In the genomic region with DNA sequence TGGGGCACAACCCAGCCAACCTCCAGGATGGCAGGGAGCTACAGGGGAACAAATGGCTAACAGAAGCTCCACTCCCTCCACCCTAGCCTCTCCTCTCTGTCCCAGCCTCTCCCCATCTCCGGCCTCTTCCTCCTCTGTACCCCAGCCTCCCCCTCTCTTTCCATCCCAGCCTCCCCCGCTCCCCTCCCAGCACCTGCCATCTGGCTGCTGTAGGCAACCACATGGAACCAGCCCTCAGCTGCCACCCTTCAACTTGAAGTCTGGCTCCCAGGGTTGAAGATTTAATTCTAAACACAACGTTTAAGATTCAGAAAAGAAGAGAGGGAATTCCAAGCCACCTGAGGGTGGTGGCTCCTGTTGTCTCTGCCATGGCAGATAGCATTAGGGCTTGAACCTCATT, we compare ENCODE assay signal across 26 mouse cellular contexts. TPM values are rescaled to one million over a fixed set of nuclear protein-coding genes. Genes with fewer than 3 reads are reported as not detected.
DNase-seq lines count a peak whose midpoint lies in the region; ATAC-seq and TF ChIP-seq lines count a peak whose summit lies in the region.
"Had no signal": no experiment of that assay in that cellular context is flagged by ENCODE, and none has a peak within 500 bp of the region (broad histone marks: within the 10 kb centered on the region; RNA-seq: fewer than 3 reads in every experiment).

No protein-coding gene starts in this region.

- ATAC-seq in forebrain, embryonic 13.5 days, result no peak
- ATAC-seq in hindbrain, embryonic 15.5 days (ENCODE audit: low FRiP score, low read depth), result peak; percentile 19; the same call in 1 of the 2 replicates
- ATAC-seq in hindbrain, postnatal 0 days, result no peak
- no peak for ATAC-seq in neural tube, embryonic 13.5 days (ENCODE audit: low read depth)
- peak; percentile 42; the same call in 1 of the 2 replicates for ATAC-seq in forebrain, postnatal 0 days
- no peak for ATAC-seq in heart, embryonic 12.5 days (ENCODE audit: insufficient number of reproducible peaks, low FRiP score)
- ATAC-seq: activated CD4-positive, CD25-positive, alpha-beta regulatory T cell, adult 4 months; CD4-positive, CD25-positive, alpha-beta regulatory T cell, adult 4 months had no signal

- DNase-seq in forebrain, embryonic 10.5 days (ENCODE audit: extremely low spot score, low spot score), result no peak
- DNase-seq in hindbrain, postnatal 0 days (ENCODE audit: low spot score), result no peak
- DNase-seq in neural tube, embryonic 10.5 days (ENCODE audit: extremely low spot score, low spot score), result no peak
- no peak for DNase-seq in forebrain, postnatal 0 days
- DNase-seq: adrenal gland, postnatal 10 days; cerebellum, adult 11-12 months; cerebellum, postnatal 36 days; gastrocnemius, postnatal 14 days; heart, adult 18-20 months; kidney, adult 9 months; kidney, postnatal 25 days; liver had no signal

- peak overlapping the region; percentile 57; the same call in 1 of the 2 replicates for H3K27ac ChIP-seq in forebrain, embryonic 13.5 days
- H3K27ac ChIP-seq in forebrain, embryonic 10.5 days, result no peak overlapping the region
- no peak overlapping the region; the same call in 1 of the 2 replicates for H3K27ac ChIP-seq in hindbrain, embryonic 15.5 days (replicated peaks)
- no peak overlapping the region for H3K27ac ChIP-seq in hindbrain, postnatal 0 days
- H3K27ac ChIP-seq in neural tube, embryonic 13.5 days (replicated peaks), result 0 out of 2 replicates have a peak overlapping the region, but pooled peaks have one; percentile 11
- H3K27ac ChIP-seq in forebrain, postnatal 0 days (ENCODE audit: low read depth, low read length), result 0 out of 2 replicates have a peak overlapping the region, but pooled peaks have one; percentile 3
- no peak overlapping the region for H3K27ac ChIP-seq in heart, embryonic 12.5 days (ENCODE audit: poor library complexity, severe bottlenecking)
- H3K27ac ChIP-seq: midbrain, embryonic 10.5 days; stomach, postnatal 0 days had no signal

- H3K4me1 ChIP-seq in forebrain, embryonic 13.5 days, result peaks cover 87% of the 10 kb centered on the region
- H3K4me1 ChIP-seq in forebrain, embryonic 10.5 days, result peaks cover 84% of the 10 kb centered on the region
- H3K4me1 ChIP-seq in hindbrain, embryonic 15.5 days (replicated peaks), result peaks cover 76% of the 10 kb centered on the region
- peaks cover 34% of the 10 kb centered on the region for H3K4me1 ChIP-seq in hindbrain, postnatal 0 days (ENCODE audit: insufficient read depth, low read length)
- H3K4me1 ChIP-seq in neural tube, embryonic 13.5 days (replicated peaks), result peaks cover 96% of the 10 kb centered on the region
- peaks cover 25% of the 10 kb centered on the region; the same call in 1 of the 2 replicates for H3K4me1 ChIP-seq in forebrain, postnatal 0 days (ENCODE audit: insufficient read depth)
- H3K4me1 ChIP-seq in heart, embryonic 12.5 days (replicated peaks), result peaks cover 86% of the 10 kb centered on the region

- H3K9me3 ChIP-seq in forebrain, embryonic 13.5 days (replicated peaks), result no peaks in the 10 kb centered on the region
- no peaks in the 10 kb centered on the region for H3K9me3 ChIP-seq in forebrain, embryonic 10.5 days
- H3K9me3 ChIP-seq in hindbrain, embryonic 15.5 days, result no peaks in the 10 kb centered on the region
- no peaks in the 10 kb centered on the region for H3K9me3 ChIP-seq in hindbrain, postnatal 0 days (ENCODE audit: low read length)
- H3K9me3 ChIP-seq in neural tube, embryonic 13.5 days, result no peaks in the 10 kb centered on the region
- H3K9me3 ChIP-seq in forebrain, postnatal 0 days (ENCODE audit: low read length), result no peaks in the 10 kb centered on the region
- H3K9me3 ChIP-seq in heart, embryonic 12.5 days (replicated peaks), result no peaks in the 10 kb centered on the region
- H3K9me3 ChIP-seq: heart, embryonic 15.5 days; hindbrain, embryonic 10.5 days; midbrain, embryonic 10.5 days had no signal

- H3K36me3 ChIP-seq in forebrain, embryonic 13.5 days (ENCODE audit: poor library complexity, severe bottlenecking), result no peaks in the 10 kb centered on the region
- no peaks in the 10 kb centered on the region for H3K36me3 ChIP-seq in forebrain, embryonic 10.5 days (replicated peaks)
- H3K36me3 ChIP-seq in hindbrain, embryonic 15.5 days, result no peaks in the 10 kb centered on the region
- H3K36me3 ChIP-seq in hindbrain, postnatal 0 days (ENCODE audit: insufficient read depth, low read length), result no peaks in the 10 kb centered on the region
- H3K36me3 ChIP-seq in neural tube, embryonic 13.5 days, result no peaks in the 10 kb centered on the region
- H3K36me3 ChIP-seq in forebrain, postnatal 0 days (ENCODE audit: insufficient read depth), result no peaks in the 10 kb centered on the region
- H3K36me3 ChIP-seq in heart, embryonic 12.5 days, result 0 out of 2 replicates have a peak, but pooled peaks cover 2% of the 10 kb centered on the region
- H3K36me3 ChIP-seq: G1E; heart, embryonic 15.5 days; hindbrain, embryonic 10.5 days; midbrain, embryonic 10.5 days had no signal

- TF ChIP-seq CTCF in hindbrain, postnatal 0 days (IDR thresholded peaks at IDR 0.05; ENCODE audit: low read depth), result no peak
- no peak for TF ChIP-seq CTCF in forebrain, postnatal 0 days (IDR thresholded peaks at IDR 0.05; ENCODE audit: low read depth)

- H3K27me3 ChIP-seq in forebrain, embryonic 13.5 days, result no peaks in the 10 kb centered on the region
- peaks cover 51% of the 10 kb centered on the region for H3K27me3 ChIP-seq in forebrain, embryonic 10.5 days (ENCODE audit: poor library complexity, severe bottlenecking)
- no peaks in the 10 kb centered on the region for H3K27me3 ChIP-seq in hindbrain, embryonic 15.5 days
- H3K27me3 ChIP-seq in hindbrain, postnatal 0 days (ENCODE audit: insufficient read depth, low read length), result no peaks in the 10 kb centered on the region
- no peaks in the 10 kb centered on the region for H3K27me3 ChIP-seq in neural tube, embryonic 13.5 days
- H3K27me3 ChIP-seq in forebrain, postnatal 0 days (ENCODE audit: insufficient read depth, low read length), result no peaks in the 10 kb centered on the region
- H3K27me3 ChIP-seq in heart, embryonic 12.5 days (replicated peaks), result no peaks in the 10 kb centered on the region
- H3K27me3 ChIP-seq: heart, embryonic 15.5 days had no signal

- WGBS in forebrain, embryonic 13.5 days, result 49% methylated on average over 3 of the region's 3 CpGs
- 73% methylated on average over 3 of the region's 3 CpGs for WGBS in forebrain, embryonic 10.5 days
- 40% methylated on average over 3 of the region's 3 CpGs for WGBS in hindbrain, embryonic 15.5 days
- WGBS in hindbrain, postnatal 0 days, result 30% methylated on average over 3 of the region's 3 CpGs
- 22% methylated on average over 3 of the region's 3 CpGs for WGBS in neural tube, embryonic 13.5 days
- 27% methylated on average over 3 of the region's 3 CpGs for WGBS in forebrain, postnatal 0 days
- WGBS in heart, embryonic 12.5 days, result 68% methylated on average over 3 of the region's 3 CpGs

- H3K4me2 ChIP-seq in forebrain, embryonic 13.5 days, result no peak overlapping the region
- H3K4me2 ChIP-seq in hindbrain, embryonic 15.5 days, result no peak overlapping the region
- H3K4me2 ChIP-seq in hindbrain, postnatal 0 days (ENCODE audit: low read depth, low read length), result no peak overlapping the region
- no peak overlapping the region for H3K4me2 ChIP-seq in neural tube, embryonic 13.5 days
- H3K4me2 ChIP-seq in forebrain, postnatal 0 days (ENCODE audit: low read depth), result no peak overlapping the region
- no peak overlapping the region for H3K4me2 ChIP-seq in heart, embryonic 12.5 days
- H3K4me2 ChIP-seq: heart, embryonic 15.5 days had no signal

- no peak overlapping the region for H3K4me3 ChIP-seq in forebrain, embryonic 13.5 days
- H3K4me3 ChIP-seq in forebrain, embryonic 10.5 days, result no peak overlapping the region
- H3K4me3 ChIP-seq in hindbrain, embryonic 15.5 days, result no peak overlapping the region
- no peak overlapping the region for H3K4me3 ChIP-seq in hindbrain, postnatal 0 days (ENCODE audit: low read length)
- no peak overlapping the region for H3K4me3 ChIP-seq in neural tube, embryonic 13.5 days
- H3K4me3 ChIP-seq in forebrain, postnatal 0 days (ENCODE audit: low read depth, low read length), result no peak overlapping the region
- no peak overlapping the region for H3K4me3 ChIP-seq in heart, embryonic 12.5 days
- H3K4me3 ChIP-seq: heart, embryonic 15.5 days; hindbrain, embryonic 10.5 days; midbrain, embryonic 10.5 days had no signal

- H3K9ac ChIP-seq in forebrain, embryonic 13.5 days, result no peak overlapping the region
- H3K9ac ChIP-seq in hindbrain, embryonic 15.5 days, result no peak overlapping the region
- no peak overlapping the region for H3K9ac ChIP-seq in hindbrain, postnatal 0 days (replicated peaks; ENCODE audit: low read length)
- H3K9ac ChIP-seq in neural tube, embryonic 13.5 days, result no peak overlapping the region
- no peak overlapping the region for H3K9ac ChIP-seq in forebrain, postnatal 0 days
- no peak overlapping the region for H3K9ac ChIP-seq in heart, embryonic 12.5 days
- H3K9ac ChIP-seq: heart, embryonic 15.5 days had no signal

RNA-seq across cellular contexts. Expression of a gene that starts 26.9 kb away (rescaled TPM):
- 4.6 and 5.3 TPM in 2 replicates for polyA plus RNA-seq in forebrain, embryonic 13.5 days (2015; fragmentation: Nextera tagmentation; extraction: Ambion mirVana)
- polyA plus RNA-seq in forebrain, embryonic 10.5 days (2016; fragmentation: Nextera tagmentation; extraction: Ambion mirVana), result 1.3 and 1.8 TPM in 2 replicates
- polyA plus RNA-seq in hindbrain, embryonic 15.5 days (2015; fragmentation: Nextera tagmentation; extraction: Ambion mirVana), result 4.4 and 5.0 TPM in 2 replicates
- total RNA-seq in hindbrain, postnatal 0 days (2014; rRNA removed), result 7.7 and 16.0 TPM in 2 replicates
- polyA plus RNA-seq in hindbrain, postnatal 0 days (2015; fragmentation: Nextera tagmentation; extraction: Ambion mirVana), result 2.6 and 3.0 TPM in 2 replicates
- polyA plus RNA-seq in neural tube, embryonic 13.5 days (2015; fragmentation: Nextera tagmentation; extraction: Ambion mirVana), result 5.2 and 6.0 TPM in 2 replicates
- total RNA-seq in forebrain, postnatal 0 days (2014; rRNA removed), result 6.9 and 8.5 TPM in 2 replicates
- polyA plus RNA-seq in forebrain, postnatal 0 days (2015; fragmentation: Nextera tagmentation; extraction: Ambion mirVana), result 2.5 and 3.1 TPM in 2 replicates
- 4.0 and 4.5 TPM in 2 replicates for polyA plus RNA-seq in heart, embryonic 12.5 days (2016; fragmentation: Nextera tagmentation; extraction: Ambion mirVana)
- polyA plus RNA-seq: G1E had no signal

RNA-seq across cellular contexts. Expression of a gene that starts 30.7 kb away (rescaled TPM):
- not detected in 2 replicates for polyA plus RNA-seq in forebrain, embryonic 13.5 days (2015; fragmentation: Nextera tagmentation; extraction: Ambion mirVana)
- polyA plus RNA-seq in forebrain, embryonic 10.5 days (2016; fragmentation: Nextera tagmentation; extraction: Ambion mirVana), result not detected in 2 replicates
- 0.25 and 1.6 TPM in 2 replicates for polyA plus RNA-seq in hindbrain, embryonic 15.5 days (2015; fragmentation: Nextera tagmentation; extraction: Ambion mirVana)
- total RNA-seq in hindbrain, postnatal 0 days (2014; rRNA removed), result not detected in 2 replicates
- polyA plus RNA-seq in hindbrain, postnatal 0 days (2015; fragmentation: Nextera tagmentation; extraction: Ambion mirVana), result 0.58 and 0.68 TPM in 2 replicates
- polyA plus RNA-seq in neural tube, embryonic 13.5 days (2015; fragmentation: Nextera tagmentation; extraction: Ambion mirVana), result 0.22 and 0.40 TPM in 2 replicates
- 0.52 TPM in 1 of 2 replicates, not detected in the other for total RNA-seq in forebrain, postnatal 0 days (2014; rRNA removed)
- 0.44 and 0.45 TPM in 2 replicates for polyA plus RNA-seq in forebrain, postnatal 0 days (2015; fragmentation: Nextera tagmentation; extraction: Ambion mirVana)
- polyA plus RNA-seq in heart, embryonic 12.5 days (2016; fragmentation: Nextera tagmentation; extraction: Ambion mirVana), result not detected in 2 replicates
- total RNA-seq: gastrocnemius, postnatal 14 days; left cerebral cortex, postnatal 25 days; midbrain, postnatal 0 days had no signal
- polyA plus RNA-seq: G1E; neural tube, embryonic 11.5 days had no signal

Comparison
In these comparisons a context has a peak if more than half of its experiments do, and no peak if none do; other contexts are left out.
1. ATAC-seq: peak in hindbrain, embryonic 15.5 days (single experiment) and forebrain, postnatal 0 days (single experiment); none in forebrain, embryonic 13.5 days (single experiment), hindbrain, postnatal 0 days (single experiment), neural tube, embryonic 13.5 days (single experiment) and heart, embryonic 12.5 days (single experiment).
2. H3K27ac ChIP-seq: peak in forebrain, embryonic 13.5 days (single experiment), neural tube, embryonic 13.5 days (single experiment) and forebrain, postnatal 0 days (single experiment); none in forebrain, embryonic 10.5 days (single experiment), hindbrain, embryonic 15.5 days (single experiment), hindbrain, postnatal 0 days (single experiment) and heart, embryonic 12.5 days (single experiment).